Mouse (Mus musculus) kidney, adult 9 months (tissue): ENCODE measurements around the gene Rbm6.

Experiments used
- DNase-seq: peaks from one replicate; pipeline ENCODE4 v3.0.0; 2022

The Rbm6 gene

DNA sequence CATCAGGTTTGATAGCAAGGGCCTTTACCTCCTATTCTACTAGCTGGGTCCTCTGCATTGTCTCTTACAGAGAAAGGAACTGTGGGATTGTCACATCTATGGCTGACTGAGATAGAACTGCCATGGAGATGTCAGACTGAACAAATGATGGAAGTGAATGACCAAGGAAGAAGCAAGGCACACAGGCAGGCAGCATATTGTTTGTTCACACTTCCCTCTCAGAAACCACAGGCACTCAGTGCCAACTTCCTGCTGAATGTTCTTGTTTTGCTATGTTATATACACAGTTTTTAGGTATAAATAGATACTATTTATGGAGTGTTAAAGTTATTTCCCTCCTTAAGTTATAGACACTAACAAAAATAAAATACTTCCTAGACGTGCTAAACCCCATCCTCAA lies 125.7 kb downstream of the Rbm6 start:
- no peak for DNase-seq

DNA sequence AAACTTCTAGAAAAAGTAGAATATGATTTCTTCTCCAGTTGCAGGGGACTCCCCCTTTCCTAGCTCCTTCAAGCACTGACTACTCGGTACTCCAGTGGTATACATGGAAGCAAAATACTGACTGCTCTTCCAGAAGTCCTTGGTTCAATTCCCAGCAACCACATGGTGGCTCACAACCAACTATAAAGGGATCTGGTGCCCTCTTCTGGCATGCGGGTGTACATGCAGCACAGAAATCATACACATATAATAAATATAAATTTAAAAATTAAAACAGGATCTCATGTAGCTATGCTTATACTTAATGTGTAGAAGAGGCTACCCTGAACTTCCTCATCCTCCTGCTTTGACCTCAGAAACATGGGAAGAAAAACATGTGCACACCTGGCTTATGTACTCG lies 126.4 kb downstream of the Rbm6 start:
- DNase-seq: no peak

DNA sequence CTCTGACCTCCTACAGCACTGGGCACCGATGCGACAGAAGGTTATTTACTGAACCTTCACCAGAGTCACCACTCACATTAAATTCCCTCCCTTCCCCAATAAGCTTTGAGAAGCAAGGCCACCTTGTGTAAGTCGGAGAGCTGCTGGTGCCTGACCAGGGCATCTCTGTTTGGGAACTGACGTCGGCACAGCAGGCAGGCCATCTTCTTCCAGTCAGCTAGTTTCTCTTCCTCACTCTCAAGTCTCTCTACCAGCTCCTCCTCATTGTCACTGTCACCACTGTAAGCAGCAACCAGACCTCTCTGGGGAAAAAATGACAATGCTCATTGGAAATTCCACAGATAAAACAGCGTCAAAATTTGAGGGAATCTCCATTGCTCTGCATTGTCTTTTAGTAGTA lies 129.0 kb downstream of the Rbm6 start:
- DNase-seq: no peak

DNA sequence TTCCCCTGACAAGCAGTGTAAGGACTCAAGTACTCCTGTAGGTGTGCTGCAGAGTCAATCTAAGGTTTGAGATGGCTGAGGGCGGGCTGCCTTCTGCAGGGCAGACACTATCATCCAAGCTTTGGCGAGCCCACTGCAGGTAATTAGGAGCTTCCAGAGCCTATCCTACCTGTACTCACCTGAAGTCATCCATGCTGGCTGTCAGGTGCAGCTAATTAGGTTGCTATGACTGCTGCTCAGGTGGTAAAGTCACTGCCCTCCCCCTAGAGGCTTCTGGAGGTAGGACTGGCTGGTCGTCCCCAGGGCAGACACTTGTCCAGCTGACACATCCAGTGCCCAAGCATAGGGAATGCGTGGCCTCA lies 134.2 kb downstream of the Rbm6 start:
- DNase-seq: peak; percentile 65

DNA sequence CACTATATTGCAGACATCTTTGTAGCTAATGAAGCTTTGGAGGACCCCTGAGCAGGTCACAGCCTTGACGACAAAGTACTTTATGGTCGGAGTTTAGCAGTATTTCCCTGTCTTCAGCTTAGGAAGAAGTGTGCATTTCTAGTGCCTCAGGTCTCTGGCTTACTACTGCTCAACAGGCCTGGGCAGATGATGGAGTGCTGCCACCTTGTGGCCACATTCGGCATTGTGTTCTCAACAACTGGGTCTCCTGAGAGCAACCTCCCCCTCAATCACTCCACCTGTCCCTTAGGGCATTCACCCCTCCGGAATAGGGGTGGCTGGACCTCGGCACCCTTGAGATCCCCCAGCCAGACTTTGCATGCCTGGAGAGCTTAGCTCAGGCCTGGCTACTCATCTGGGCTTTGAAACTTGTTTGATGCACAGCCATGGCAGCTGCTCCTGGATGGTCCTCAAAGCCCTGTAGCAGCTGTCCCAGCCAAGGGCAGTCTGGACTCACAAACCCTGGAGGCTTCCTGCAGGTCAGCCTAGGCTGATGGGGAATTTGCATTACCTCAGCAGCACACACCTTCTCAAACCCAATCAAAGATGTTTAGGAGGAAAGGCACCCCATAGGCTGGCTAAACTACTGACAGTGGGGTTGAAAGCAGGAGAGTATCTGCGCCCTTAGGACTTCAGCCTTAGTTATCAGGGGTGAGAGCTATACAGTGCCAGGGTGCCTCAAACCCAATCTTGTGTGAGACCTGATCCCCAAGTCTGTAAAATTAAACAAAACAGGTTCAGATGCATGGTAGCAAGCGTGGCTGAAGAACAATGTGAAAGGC lies 134.8 kb downstream of the Rbm6 start:
- peak; percentile 91 for DNase-seq

DNA sequence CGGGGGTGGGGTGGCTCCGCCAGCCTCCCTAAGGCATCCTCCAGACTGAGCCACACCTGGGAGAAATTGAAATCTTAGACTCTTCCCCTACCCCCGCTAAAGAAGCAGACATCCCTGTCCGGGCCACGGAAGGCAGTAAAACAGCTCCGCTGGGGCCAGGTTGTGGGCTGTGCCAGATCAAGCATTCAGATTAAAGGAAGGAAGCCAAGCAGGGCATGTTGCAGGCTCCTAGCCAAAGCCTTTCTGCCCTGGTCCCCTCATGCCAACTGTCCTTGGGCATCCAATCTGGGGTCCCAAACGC lies 136.9 kb downstream of the Rbm6 start:
- peak; percentile 43 for DNase-seq

DNA sequence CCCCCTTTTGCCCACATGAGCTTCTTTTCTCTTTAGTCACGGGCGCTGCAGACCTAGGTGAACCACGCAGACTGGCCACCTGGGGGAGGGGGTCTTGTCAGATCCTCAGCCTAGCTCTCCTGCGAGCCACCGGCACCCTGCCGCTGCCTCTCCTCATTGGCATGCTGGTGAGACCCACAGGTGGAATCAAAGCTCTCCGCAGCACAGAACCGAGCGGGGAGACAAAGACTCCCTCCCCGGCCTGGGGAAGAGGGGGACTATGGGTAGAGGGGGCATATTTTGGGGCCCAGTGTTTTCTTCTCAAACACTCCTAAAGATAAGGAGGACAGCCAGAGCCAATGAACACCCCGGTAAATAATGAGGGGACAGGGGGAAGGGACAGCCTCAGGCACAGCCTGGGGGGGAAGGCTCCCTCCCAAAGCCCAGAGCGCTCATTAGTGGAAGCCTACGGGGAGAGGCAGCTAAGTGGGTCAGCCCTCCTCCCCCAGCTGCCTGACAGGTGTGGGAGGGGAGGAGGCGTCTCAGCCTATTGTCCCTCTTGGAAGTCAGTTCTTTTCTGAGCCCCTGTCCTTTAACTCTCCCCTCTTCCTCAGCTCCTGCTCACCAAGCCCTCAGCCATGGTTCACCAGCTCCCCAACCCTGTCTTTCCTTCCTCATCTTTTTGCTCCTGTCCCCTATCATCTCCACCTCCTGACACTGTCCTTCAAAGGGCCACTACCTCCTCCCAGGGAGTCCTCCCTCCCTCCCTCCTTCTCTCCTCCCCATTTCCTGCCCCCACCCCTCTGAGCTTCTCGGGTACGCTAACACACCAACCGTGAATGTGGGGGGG lies 137.5 kb downstream of the Rbm6 start:
- DNase-seq: no peak

DNA sequence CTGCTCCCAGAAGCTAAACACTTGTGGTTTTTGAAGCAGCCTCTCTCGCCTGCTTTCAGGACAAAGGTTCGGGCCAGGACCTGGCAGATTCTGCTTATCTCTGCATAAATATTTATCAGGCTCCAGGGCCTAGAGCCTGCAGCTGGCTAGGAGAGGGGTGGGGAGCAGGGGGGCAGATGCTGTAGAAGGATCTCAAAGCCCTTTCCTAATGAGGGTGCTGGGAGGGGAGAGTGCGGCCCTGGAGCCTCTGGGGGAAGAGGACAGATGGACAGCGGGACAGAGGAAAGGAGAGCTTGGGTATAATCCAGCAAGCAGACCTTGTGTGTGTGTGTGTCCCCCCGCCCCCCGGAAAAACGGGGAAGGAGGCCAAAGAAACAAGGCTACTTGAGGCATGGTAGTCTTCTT lies 138.5 kb downstream of the Rbm6 start:
- no peak for DNase-seq

DNA sequence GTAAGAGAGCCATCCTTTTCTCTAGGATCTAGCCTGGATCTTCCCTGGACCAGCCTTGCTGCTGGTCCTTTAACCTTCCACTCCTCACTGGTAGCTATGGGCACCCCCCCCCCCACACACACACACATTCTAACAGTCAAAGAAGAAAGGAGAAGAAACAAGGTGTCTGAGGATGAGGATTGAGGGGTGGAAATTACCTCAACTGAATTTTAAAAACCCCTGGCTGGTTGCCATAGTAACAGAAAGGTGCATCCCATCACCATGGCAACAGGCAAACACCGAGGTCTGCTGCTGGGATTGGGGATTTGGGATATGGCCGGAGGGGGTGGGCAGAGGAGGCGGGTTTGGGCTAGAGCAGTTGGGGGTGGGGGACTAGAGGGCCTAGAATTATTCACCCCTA lies 143.3 kb downstream of the Rbm6 start:
- no peak for DNase-seq

DNA sequence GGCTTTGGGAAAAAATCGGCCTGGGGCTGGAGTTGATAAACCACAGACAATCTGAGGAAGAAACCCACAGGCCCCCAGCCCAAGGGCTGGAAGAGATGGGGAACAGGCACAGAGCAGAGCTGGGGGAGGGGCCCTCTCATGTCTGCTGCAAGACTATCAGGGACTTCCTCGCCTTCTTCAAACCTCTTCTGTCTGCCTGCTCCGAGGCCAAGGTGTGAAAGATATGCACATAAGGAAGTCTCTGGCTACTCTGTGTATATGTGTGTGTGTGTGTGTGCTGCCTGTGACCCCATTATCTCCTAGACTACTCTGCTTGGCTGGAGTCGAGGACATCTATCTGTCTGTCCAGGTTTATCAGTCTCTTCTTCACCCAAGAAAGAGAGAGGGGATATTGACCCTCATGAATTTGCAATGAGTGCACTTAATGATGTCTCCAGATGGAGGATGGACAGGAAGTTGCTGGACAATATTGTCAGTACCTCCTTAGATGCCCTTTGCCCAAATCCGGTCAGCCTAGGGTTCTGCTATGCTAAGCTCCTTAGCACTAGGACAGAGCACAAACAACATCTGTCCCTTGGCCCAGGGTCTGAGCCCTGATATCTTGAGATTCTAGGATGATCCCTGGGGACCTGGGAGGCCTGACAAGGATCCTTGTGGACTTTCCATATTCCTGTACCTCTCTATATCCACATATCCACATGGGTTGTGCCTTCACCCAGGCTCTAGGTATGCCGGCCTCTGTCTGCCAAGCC lies 143.9 kb downstream of the Rbm6 start:
- DNase-seq: no peak

DNA sequence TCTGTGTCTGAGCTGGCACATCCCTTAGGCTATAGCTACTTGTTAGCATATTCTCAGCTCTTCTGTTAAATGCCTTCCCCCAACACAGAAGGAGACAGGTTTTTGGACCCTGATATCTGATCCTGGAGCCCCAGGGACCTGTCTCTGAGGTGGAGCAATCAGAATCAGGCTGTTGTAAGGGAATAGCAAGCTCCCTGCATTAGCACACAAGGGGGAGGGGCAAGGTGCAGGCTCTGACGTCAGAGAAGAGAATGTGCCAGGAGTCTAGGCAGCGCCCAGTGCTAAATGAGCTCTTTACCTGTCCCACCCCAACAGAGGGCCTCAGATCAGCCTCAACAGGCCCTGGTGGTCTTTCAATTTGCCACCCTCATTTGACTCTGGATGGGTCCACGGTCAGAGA lies 146.0 kb downstream of the Rbm6 start:
- peak; percentile 39 for DNase-seq

DNA sequence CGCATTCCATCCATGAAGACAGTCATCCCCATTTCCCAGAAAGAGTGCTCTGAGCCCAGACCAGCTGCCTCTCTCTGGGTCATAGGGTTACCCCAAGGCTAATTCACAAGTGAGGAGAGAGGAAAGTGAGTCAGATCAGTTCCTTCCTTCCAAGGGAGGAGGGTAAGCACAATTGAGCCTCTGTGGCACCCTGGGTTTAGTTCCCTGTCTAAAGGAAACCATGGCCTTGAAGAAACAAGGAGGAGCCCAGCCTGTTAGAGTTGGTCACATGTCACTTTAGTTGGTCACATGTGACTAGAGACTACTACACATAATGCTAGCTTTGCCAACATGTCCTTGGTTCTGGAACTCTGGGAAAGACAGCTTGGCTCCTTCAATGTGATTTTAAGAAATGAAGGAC lies 148.2 kb downstream of the Rbm6 start:
- DNase-seq: peak; percentile 42

DNA sequence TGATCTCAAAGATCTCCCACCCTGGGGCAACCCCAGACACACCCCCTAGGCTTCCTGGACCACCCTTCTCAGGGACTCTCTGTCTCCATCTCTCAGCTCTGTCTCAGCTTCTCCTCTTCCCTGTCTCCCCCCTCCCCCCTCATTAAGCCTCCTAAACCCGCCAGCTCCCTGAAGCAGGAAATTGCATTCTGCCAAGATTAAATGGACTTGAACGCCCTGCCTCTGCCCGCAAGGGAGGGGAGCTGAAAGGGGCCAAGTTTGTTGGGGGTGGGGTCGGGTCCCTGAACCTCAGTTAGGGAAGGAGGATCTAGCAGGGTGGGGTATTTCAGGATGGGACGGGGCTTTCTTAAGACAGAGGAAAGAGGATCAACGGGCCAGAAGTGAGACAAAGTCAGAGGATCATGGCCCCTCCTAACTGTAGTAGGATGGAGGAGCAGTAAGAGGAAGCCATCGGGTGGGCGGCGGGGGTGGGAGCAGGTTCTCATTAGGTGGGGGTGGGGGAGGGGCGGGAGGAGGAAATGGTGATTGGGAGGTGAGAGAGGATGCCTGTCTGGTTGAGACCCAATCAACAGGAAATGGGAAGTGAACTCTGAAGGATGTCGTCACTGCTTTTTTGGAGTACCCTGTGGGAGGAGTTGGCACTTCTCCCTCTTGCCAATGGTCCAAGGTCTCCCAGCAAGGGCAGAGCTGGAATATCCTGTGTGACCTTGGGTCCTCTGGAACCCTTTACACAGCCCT lies 149.1 kb downstream of the Rbm6 start:
- peak; percentile 88 for DNase-seq
